Mouse (Mus musculus): ENCODE measurements at regions not wholly inside any gene's neighbourhood (a gene's known extent, or its start where the extent isn't known, plus 50 kb on each side); places are given as distances from the start of the nearest gene placed in this dataset.

DNA sequence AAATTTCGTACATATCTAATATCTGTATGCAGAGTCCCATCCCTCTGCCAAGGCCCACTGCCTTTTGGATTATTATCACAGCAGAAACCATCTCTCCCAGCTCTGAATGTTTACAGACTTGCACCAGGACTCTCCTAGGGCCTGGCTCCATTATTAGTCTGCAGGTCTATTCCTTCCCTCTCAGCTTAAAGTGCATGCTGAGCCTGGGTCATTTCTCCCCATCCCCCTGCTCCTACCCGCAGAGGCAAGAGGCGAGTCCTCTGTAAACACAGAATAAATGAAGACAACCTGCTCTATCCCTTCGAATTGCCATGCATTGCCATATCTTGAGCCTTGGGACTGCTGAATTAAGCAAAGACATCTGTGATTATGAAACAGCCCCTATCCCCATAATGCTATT lies 362.6 kb upstream of the Cdh11 start:
- no peak for TF ChIP-seq POLR2A (IDR thresholded peaks at IDR 0.05; ENCODE audit: low read depth, low read length)
- no peak for TF ChIP-seq CTCF (IDR thresholded peaks at IDR 0.05; ENCODE audit: borderline replicate concordance, insufficient read depth, low read length)
